Mouse (Mus musculus) myocyte (in vitro differentiated cells): ENCODE measurements at regions not wholly inside any gene's neighbourhood (a gene's known extent, or its start where the extent isn't known, plus 50 kb on each side); places are given as distances from the start of the nearest gene placed in this dataset.

Source experiments
- E2F4 ChIP-seq: IDR thresholded peaks from one replicate; pipeline ENCODE4 v1.6.1; 2011; ENCODE audit warnings: mild to moderate bottlenecking, control low read depth, moderate library complexity; ENCODE audit not compliant: insufficient read depth
- MAX ChIP-seq: IDR thresholded peaks from one replicate; pipeline ENCODE4 v1.6.1; 2011; ENCODE audit warnings: low read depth, mild to moderate bottlenecking, control low read depth
- MYOG ChIP-seq, 3 experiments: IDR thresholded peaks; one replicate each; pipeline ENCODE4 v1.6.1; 2011; ENCODE audit warnings: control low read depth in 2 of 3, low read depth in 2 of 3, mild to moderate bottlenecking in 2 of 3; ENCODE audit not compliant: insufficient read length in 2 of 3, control insufficient read depth in 1 of 3, insufficient read depth in 1 of 3
- POLR2A ChIP-seq: IDR thresholded peaks from one replicate; pipeline ENCODE4 v1.6.1; 2011; ENCODE audit warnings: low read depth, mild to moderate bottlenecking, control low read depth, moderate library complexity; ENCODE audit not compliant: insufficient read length

DNA sequence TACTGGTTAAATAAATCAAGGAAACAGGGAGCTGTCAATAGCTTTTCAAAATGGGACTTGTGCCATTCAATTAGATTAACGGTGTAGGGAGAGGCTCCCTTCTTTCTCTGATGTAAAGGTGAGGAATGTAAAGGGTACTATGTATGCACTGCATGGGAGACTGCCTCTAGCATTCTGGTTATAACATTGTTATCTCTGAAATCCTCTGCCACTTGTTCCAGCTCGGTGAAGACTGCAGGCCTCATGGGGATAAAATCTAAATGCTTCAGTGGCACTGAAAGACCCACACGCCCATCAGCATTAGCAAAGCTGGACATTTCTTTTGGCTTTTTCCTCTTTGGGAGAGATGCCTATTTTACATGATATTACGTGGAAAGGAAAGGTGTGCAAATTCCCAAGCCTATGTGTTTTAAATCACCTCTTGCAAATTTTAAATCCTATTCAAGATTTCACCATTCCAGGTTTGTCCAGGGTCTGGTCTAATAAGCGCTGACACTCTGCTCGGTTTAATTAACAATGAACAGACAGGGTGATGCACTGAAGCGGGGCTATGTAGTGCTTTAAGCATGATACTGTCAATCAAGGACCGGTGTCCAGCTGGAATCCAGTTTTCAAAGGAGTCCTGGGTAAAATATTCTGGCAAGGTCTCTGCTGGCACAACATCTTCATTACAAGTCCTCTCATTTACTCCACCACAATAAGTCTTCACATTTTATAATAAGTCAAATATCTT, 479.8 kb upstream of the Gm5415 start:
- TF ChIP-seq POLR2A (no peak), MAX (no peak), E2F4 (no peak), MYOG (IDR thresholded peaks at IDR 0.05; ENCODE audit: control insufficient read depth in 1 of 3, insufficient read depth in 1 of 3, insufficient read length in 2 of 3, low read depth in 2 of 3) (no peak)
